Mouse (Mus musculus) stomach, postnatal 0 days (tissue): ENCODE measurements at regions not wholly inside any gene's neighbourhood (a gene's known extent, or its start where the extent isn't known, plus 50 kb on each side); places are given as distances from the start of the nearest gene placed in this dataset.

ENCODE experiments used
- CTCF ChIP-seq: IDR thresholded peaks from 2 replicates; pipeline ENCODE4 v1.5.1; 2016; ENCODE audit warnings: antibody characterized with exemption, low read depth, mild to moderate bottlenecking, moderate library complexity
- EP300 ChIP-seq: optimal IDR thresholded peaks from 2 replicates; pipeline ENCODE3; 2016; ENCODE audit warnings: antibody characterized with exemption

DNA sequence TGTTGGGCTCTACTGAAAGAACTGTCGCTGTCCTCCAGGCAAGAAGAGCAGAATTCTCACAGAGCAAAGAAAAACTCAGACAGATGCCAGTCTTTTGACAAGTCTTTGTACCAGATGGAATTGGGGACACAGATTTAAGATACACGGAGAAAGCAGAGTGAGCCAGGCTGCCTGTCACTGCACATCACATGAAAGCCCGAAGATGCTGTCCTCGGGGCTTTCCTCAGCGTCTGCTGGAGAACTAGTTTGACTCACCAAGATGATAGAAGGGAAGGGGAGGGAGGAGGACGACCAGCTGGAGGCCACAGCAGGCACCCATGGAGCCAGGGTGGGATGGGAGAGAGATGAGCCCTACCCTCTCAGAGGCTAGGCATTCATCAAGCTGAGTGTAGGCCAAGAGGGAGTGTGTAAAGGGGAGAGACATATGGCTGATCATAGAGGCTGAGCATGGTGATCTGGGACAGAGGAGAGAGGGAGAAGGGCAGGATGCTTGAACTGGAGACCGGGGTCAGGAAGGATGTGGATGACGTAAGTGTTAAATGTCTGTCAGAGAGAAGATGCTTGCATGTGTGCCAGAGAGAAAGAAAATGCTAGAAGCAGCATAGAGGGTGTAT is 600.7 kb downstream of the Tbc1d22a start:
- TF ChIP-seq EP300 (no peak), CTCF (no peak)
